Mouse (Mus musculus) kidney, embryonic 14.5 days (tissue): ENCODE data around the gene Anp32b. TPM values are rescaled to one million over a fixed set of nuclear protein-coding genes. Genes with fewer than 3 reads are reported as not detected.

ENCODE experiments used
- ATAC-seq: fragments of 200-750 bp; cut with Nextera tagmentation; 2 replicates; pipeline ENCODE4 v1.8.0; 2017; ENCODE audit warnings: moderate number of reproducible peaks, mild to moderate bottlenecking, moderate TSS enrichment, moderate library complexity; ENCODE audit not compliant: low FRiP score, low TSS enrichment
- H3K27ac ChIP-seq: fragments of 300-500 bp; sonication (generic); 2 replicates; pipeline ENCODE4 v1.5.1; 2014; ENCODE audit warnings: low read depth, mild to moderate bottlenecking, low read length, moderate library complexity, mixed read lengths
- H3K27me3 ChIP-seq: fragments of 300-500 bp; sonication (generic); 2 replicates; pipeline ENCODE4 v1.6.1; 2014; ENCODE audit warnings: mild to moderate bottlenecking, low read length; ENCODE audit not compliant: control insufficient read depth, insufficient read depth
- H3K36me3 ChIP-seq: fragments of 300-500 bp; sonication (generic); 2 replicates; pipeline ENCODE4 v1.6.1; 2014; ENCODE audit warnings: low read length, mixed read lengths; ENCODE audit not compliant: control insufficient read depth, insufficient read depth
- H3K4me1 ChIP-seq: fragments of 300-500 bp; sonication (generic); 2 replicates; pipeline ENCODE4 v1.6.1; 2014; ENCODE audit warnings: low read length, mixed read lengths; ENCODE audit not compliant: control insufficient read depth, insufficient read depth
- H3K4me2 ChIP-seq: fragments of 300-500 bp; sonication (generic); replicated peaks from 2 replicates; pipeline ENCODE4 v1.6.1; 2014; ENCODE audit warnings: low read depth, mild to moderate bottlenecking, low read length
- H3K4me3 ChIP-seq: fragments of 300-500 bp; sonication (generic); 2 replicates; pipeline ENCODE4 v1.5.1; 2014; ENCODE audit warnings: mild to moderate bottlenecking, low read length
- H3K9ac ChIP-seq: fragments of 300-500 bp; sonication (generic); 2 replicates; pipeline ENCODE4 v1.6.1; 2014; ENCODE audit warnings: low read depth, mild to moderate bottlenecking, low read length, moderate library complexity
- H3K9me3 ChIP-seq: fragments of 300-500 bp; sonication (generic); 2 replicates; pipeline ENCODE4 v1.6.1; 2016; ENCODE audit warnings: low read length; ENCODE audit not compliant: control insufficient read depth
- WGBS: fragments of 180-500 bp; shearing (Covaris S2); extraction: QIAGEN DNeasy Blood & Tissue Kit; methylation state at CpG from one replicate; pipeline ENCODE4 v1.1.7; 2014; 5-methylcytosine and 5-hydroxymethylcytosine counted together
- polyA plus RNA-seq: library from polyadenylated mRNA; unstranded; fragments of >200 nt; fragmentation: Nextera tagmentation; extraction: Ambion mirVana; gene quantifications from 2 replicates; pipeline ENCODE4 v1.2.1, GENCODE M21; 2014

Gene Anp32b
- polyA plus RNA-seq, 1 experiment from 2014 or later, result 378 TPM

- no peaks in the 10 kb centered on the region for H3K4me1 ChIP-seq
- no peak overlapping the region for H3K27ac ChIP-seq
- H3K36me3 ChIP-seq, result peaks cover 81% of the 10 kb centered on the region
- no peak overlapping the region for H3K4me2 ChIP-seq
- H3K4me3 ChIP-seq, result no peak overlapping the region
- WGBS, result 78% methylated on average over 7 of the region's 7 CpGs
- H3K9ac ChIP-seq, result no peak overlapping the region
- no peaks in the 10 kb centered on the region for H3K9me3 ChIP-seq
- no peaks in the 10 kb centered on the region for H3K27me3 ChIP-seq
- ATAC-seq, result no peak
These were observed 12.6 kb downstream of the Anp32b start for GRCm38 (mm10) chr4:46463130-46463830.

GRCm38 (mm10) chr4:46465740-46466139 lies 15.0 kb downstream of the Anp32b start:
- no peak overlapping the region for H3K9ac ChIP-seq
- H3K4me1 ChIP-seq, result no peaks in the 10 kb centered on the region
- ATAC-seq, result no peak
- no peaks in the 10 kb centered on the region for H3K27me3 ChIP-seq
- no peak overlapping the region for H3K4me2 ChIP-seq
- no peaks in the 10 kb centered on the region for H3K9me3 ChIP-seq
- no peak overlapping the region for H3K4me3 ChIP-seq
- WGBS, result 91% methylated on average over 3 of the region's 3 CpGs
- H3K36me3 ChIP-seq, result peaks cover 100% of the 10 kb centered on the region
- no peak overlapping the region for H3K27ac ChIP-seq

DNA sequence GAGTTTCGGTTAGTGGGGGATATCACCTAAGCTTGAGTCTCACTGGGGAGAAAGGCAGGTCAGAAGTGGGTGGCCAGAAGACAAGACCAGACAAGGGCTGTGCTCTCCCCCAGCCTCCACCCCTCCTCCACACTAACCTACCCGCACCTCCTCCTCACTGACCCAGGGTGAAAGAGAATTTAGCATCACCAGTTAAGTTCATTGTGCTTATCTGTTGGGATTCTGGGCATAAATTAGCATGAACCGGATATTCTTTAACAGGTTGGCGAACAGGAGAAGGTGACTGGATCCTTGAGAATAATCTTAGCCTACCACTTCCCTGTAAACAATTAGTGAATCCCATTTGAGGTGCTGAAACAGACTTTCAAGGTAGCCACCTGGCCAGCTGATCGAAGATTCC lies 24.4 kb downstream of the Anp32b start:
- Histone ChIP-seq H3K27me3 (no peaks in the 10 kb centered on the region), H3K9ac (no peak overlapping the region), H3K4me1 (no peaks in the 10 kb centered on the region), H3K27ac (no peak overlapping the region), H3K4me2 (no peak overlapping the region), H3K36me3 (peaks cover 67% of the 10 kb centered on the region), H3K9me3 (no peaks in the 10 kb centered on the region), H3K4me3 (no peak overlapping the region)
- 0 out of 2 replicates have a peak, but pooled peaks have one; percentile 13 for ATAC-seq
- 95% methylated on average over 5 of the region's 5 CpGs for WGBS

DNA sequence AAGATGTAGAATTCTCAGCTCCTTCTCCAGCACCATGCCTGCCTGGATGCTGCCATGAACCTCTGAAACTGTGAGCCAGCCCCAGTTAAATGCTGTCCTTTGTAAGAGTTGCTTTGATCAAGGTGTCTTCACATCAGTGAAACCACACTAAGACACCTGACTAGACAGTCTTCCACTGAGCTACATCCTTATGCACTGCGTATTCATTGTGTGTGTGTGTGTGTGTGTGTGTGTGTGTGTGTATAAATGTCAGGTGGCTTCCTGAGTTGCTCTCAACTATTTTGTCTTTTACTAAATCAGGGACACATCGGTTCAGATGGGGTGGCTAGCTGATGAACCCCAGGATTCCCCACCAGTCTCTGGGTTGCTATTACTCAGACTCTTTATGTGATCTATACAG lies 28.4 kb downstream of the Anp32b start:
- 96% methylated on average over 2 of the region's 2 CpGs for WGBS
- Histone ChIP-seq H3K4me1 (no peaks in the 10 kb centered on the region), H3K9ac (no peak overlapping the region), H3K9me3 (no peaks in the 10 kb centered on the region), H3K4me3 (no peak overlapping the region), H3K27me3 (no peaks in the 10 kb centered on the region), H3K27ac (no peak overlapping the region), H3K4me2 (no peak overlapping the region), H3K36me3 (peaks cover 30% of the 10 kb centered on the region)
- ATAC-seq, result no peak

- no peaks in the 10 kb centered on the region for H3K9me3 ChIP-seq
These were observed 35.2 kb downstream of the Anp32b start for GRCm38 (mm10) chr4:46485696-46486417.

GRCm38 (mm10) chr4:46487348-46487747 lies 36.6 kb downstream of the Anp32b start:
- Histone ChIP-seq H3K4me3 (no peak overlapping the region), H3K9ac (no peak overlapping the region), H3K27me3 (no peaks in the 10 kb centered on the region), H3K36me3 (no peaks in the 10 kb centered on the region), H3K4me2 (no peak overlapping the region), H3K4me1 (peaks cover 8% of the 10 kb centered on the region; the same call in 1 of the 2 replicates), H3K27ac (no peak overlapping the region), H3K9me3 (no peaks in the 10 kb centered on the region)
- no peak for ATAC-seq
- 89% methylated on average over 5 of the region's 5 CpGs for WGBS

More at GRCm38 (mm10) chr4:46485696-46486417, 35.2 kb downstream of the Anp32b start:
- peaks cover 8% of the 10 kb centered on the region; the same call in 1 of the 2 replicates for H3K4me1 ChIP-seq
- H3K4me3 ChIP-seq, result no peak overlapping the region
- no peak overlapping the region for H3K4me2 ChIP-seq
- peak overlapping the region; percentile 19 for H3K27ac ChIP-seq
- WGBS, result 24% methylated on average over 14 of the region's 14 CpGs
- H3K36me3 ChIP-seq, result no peaks in the 10 kb centered on the region
- no peaks in the 10 kb centered on the region for H3K27me3 ChIP-seq
- ATAC-seq, result no peak
- H3K9ac ChIP-seq, result no peak overlapping the region

GRCm38 (mm10) chr4:46489028-46489925 lies 38.6 kb downstream of the Anp32b start, which contains the start of gene Nans:
TSS of gene Nans (plus strand) at chr4:46489248.
- Histone ChIP-seq H3K9ac (peak within 1 kb of the TSS; percentile 80), H3K27ac (peak within 1 kb of the TSS; percentile 51), H3K27me3 (no peaks in the 10 kb centered on the region), H3K9me3 (no peaks in the 10 kb centered on the region), H3K4me3 (peak within 1 kb of the TSS; percentile 85), H3K4me1 (peaks cover 8% of the 10 kb centered on the region; the same call in 1 of the 2 replicates), H3K4me2 (peak within 1 kb of the TSS; percentile 87), H3K36me3 (peaks cover 17% of the 10 kb centered on the region)
- WGBS, result under 1% methylated on average over 58 of the region's 58 CpGs
- peak; percentile 97 for ATAC-seq

- Histone ChIP-seq H3K4me1 (no peaks in the 10 kb centered on the region), H3K9me3 (no peaks in the 10 kb centered on the region), H3K4me3 (no peak overlapping the region), H3K36me3 (peaks cover 33% of the 10 kb centered on the region), H3K9ac (no peak overlapping the region), H3K27ac (no peak overlapping the region), H3K4me2 (no peak overlapping the region), H3K27me3 (no peaks in the 10 kb centered on the region)
- no peak for ATAC-seq
- WGBS, result 98% methylated on average over 6 of the region's 6 CpGs
These were observed 42.4 kb downstream of the Anp32b start for GRCm38 (mm10) chr4:46493071-46493470.
